Mouse (Mus musculus): Measurements from ENCODE around the gene Lat2.

Gene Lat2

DNA sequence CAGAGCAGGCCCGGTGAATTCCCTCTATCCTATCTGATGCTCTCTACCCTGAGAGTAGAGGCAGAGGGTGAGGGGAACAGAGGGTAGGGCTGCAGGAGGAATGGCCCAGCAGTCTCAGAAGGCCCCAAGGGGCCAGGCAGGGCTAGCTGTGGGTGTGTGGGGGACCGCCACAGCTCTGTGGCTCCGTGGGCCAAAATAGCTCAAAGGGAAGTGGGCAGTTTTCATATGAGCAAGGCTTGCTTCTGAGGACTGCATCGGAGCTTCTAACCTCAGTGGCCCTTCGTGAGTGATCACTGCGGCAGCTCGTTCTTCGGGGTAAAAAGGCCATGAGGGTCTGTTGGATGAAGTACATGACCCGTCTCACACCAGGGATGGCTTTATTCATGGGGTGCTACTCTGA is 1.1 kb downstream of the Lat2 start:
- no peak for DNase-seq (ENCODE audit: low read depth, low spot score)

DNA sequence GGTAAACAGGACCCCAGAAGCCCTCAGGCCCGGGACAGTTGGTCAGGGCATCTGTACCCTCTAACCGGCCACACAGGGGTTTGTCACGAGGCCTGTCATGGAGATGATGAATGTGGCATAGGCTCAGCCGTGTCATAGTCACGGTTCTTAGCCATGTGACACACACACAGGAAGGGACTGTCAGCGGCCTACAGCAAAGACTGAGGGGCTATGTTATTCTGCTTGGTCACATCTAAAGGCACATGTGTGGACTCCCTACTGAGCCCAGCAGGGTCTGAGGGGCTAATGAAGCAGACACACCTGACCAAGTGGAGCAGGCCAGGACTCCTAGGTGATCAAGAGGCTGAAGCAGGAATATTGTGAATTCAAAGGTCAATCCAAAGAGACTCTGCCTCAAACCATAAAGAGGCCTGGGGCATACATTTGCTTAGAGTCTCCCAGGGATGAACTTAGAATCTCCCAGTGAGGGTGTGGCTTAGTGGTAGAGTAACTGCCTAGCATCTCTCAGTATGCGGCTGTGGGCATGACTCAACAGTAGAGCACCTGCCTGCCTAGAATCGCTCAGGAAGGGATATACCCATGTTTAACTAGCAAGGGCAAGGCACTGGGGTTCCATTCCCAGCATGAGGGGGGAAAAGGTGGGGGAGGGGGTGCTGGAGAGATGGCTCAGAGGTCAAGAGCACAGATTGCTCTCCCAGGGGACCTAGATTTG is 2.9 kb downstream of the Lat2 start:
- no peak for DNase-seq (ENCODE audit: low read depth, low spot score)

DNA sequence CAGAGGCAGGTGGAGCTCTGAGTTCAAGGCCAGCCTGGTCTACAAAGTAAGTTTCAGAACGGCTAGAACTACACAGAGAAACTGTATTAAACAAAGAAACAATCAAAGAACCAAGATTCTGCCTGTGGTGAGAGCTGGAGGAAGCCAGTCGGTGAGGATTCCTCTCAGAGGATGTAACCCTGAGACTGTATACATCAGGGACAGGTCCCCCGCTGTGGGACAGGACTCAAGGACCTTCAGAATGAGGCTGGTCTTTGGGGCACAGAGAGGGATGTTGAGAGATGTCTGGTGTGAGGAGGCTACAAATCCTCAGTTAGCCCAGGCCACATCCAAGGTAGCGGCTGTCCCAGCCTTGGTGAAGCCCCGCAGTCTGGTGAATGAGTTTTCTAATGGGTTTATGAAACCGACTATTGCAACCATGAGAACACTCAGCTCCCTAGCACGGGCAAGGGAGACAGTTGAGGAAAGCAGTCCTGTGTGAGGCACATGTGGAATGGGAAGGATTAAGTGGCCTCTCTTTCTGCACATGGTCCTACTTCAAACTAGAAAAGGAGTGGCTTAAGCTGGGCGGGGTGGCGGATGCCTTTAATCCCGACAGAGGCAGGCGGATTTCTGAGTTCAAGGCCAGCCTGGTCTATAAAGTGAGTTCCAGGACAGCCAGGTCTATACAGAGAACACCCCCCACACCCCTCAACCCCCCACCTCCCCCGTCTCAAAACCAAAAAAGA is 4.7 kb downstream of the Lat2 start:
- DNase-seq (ENCODE audit: low read depth, low spot score), result no peak

DNA sequence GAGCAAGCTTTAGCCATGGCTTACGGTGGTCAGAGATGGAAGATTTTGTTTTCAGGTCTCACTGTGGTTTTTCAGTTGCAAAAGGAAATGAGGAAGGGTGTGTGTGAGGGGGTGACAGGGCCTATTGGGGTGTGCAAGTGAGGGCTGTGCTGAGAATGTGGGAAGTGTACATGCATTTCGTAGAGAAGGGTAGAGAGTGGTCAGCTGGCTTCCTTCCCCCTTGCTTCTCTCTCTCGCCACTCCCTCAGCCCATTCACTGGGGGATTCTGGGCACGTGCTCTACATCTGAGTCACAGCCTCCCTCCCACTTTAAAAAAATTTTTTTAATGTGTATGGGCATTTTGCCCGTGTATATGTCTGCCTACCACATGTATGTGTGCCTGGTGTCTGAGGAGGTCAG is 7.7 kb downstream of the Lat2 start:
- no peak for DNase-seq (ENCODE audit: low read depth, low spot score)

- no peak for DNase-seq (ENCODE audit: low read depth, low spot score)
These were observed 8.5 kb downstream of the Lat2 start for GRCm38 (mm10) chr5:134606314-134606713.

GRCm38 (mm10) chr5:134604376-134604775 is 10.4 kb downstream of the Lat2 start:
- DNase-seq (ENCODE audit: low read depth, low spot score), result no peak

- no peak for DNase-seq (ENCODE audit: low read depth, low spot score)
These were observed 17.1 kb downstream of the Lat2 start for GRCm38 (mm10) chr5:134597711-134598110.

DNA sequence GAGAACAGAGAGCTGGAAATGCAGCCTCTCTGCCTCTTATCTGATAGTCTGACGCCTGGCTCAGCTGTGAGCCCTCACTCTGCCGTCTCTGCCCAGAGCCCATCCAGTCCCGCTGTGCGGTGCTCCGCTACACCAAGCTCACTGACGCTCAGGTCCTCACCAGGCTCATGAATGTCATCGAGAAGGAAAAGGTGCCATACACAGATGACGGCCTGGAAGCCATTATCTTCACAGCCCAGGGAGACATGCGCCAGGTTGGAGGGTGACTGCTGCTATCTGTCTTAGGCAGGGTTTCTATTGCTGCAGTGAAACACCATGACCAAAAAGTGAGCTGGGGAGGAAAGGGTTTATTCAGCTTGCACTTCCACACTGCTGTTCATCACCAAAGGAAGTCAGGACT is 21.7 kb downstream of the Lat2 start:
- DNase-seq (ENCODE audit: low read depth, low spot score), result no peak

DNA sequence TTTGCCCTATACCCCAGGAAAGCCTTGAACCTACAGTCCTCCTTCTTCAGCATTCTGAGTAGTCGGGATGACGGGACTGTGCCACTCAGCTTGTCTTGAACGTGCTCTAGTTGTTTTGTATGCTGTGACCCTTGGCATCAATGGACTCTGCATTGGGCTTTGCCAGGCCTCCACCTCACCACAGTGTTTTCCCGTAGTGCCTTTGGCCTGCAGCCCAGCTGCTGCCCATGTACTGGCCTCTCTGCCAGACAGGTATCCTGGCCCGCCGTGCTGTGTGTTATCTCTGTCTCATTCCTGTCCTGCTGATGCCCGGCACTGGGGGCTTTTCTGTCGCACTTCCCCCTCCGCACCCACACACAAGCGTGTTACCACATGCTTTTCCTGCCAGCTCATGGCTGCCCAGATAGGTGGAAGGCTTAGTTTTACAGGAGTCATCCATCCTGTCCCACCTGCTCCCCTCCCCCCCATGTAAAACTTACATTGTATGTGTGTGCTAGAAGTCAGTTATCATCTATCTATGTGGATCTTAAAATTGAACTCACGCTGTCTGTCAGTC is 22.7 kb downstream of the Lat2 start:
- no peak for DNase-seq (ENCODE audit: low read depth, low spot score)

DNA sequence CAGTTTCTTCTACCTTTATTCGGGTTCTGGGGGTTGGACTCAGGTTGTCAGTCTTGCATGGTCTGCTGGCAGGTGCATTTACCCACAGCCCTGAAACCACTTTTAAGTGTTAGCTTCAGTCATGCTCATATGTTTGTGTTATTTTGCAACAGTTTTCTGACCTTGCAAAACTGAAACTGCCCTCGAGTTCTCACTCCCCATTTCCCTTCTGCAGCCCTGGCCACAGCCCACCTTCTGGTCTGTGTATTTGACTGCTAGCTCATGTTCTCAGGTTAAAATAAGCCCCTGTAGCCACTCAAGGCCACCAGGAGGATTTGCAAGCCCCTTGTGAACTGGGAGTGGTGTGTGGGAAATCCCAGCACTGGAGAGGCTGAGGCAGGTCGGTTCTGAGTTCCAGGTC is 24.9 kb downstream of the Lat2 start:
- no peak for DNase-seq (ENCODE audit: low read depth, low spot score)

DNA sequence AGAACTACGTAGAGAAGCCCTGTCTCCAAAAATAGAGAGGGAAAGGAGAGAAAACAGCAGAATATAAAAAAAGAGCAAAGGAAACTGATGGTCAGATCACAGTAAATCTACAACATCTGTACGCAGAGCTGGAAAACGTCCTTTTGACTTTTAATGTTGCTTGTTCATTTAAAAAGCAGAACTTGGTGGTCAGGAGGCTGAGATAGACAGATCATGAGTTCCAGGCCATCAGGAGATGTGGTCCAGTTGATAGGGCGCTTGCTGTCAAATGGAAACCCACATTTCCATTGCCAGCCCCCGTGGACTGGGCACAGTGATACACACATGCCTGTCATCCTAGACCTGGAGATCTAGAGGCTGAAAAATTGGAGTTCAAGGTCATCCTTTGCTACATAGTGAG is 30.0 kb downstream of the Lat2 start:
- DNase-seq (ENCODE audit: low read depth, low spot score), result no peak

- no peak for DNase-seq (ENCODE audit: low read depth, low spot score)
These were observed 31.0 kb downstream of the Lat2 start for GRCm38 (mm10) chr5:134583884-134584213.

DNA sequence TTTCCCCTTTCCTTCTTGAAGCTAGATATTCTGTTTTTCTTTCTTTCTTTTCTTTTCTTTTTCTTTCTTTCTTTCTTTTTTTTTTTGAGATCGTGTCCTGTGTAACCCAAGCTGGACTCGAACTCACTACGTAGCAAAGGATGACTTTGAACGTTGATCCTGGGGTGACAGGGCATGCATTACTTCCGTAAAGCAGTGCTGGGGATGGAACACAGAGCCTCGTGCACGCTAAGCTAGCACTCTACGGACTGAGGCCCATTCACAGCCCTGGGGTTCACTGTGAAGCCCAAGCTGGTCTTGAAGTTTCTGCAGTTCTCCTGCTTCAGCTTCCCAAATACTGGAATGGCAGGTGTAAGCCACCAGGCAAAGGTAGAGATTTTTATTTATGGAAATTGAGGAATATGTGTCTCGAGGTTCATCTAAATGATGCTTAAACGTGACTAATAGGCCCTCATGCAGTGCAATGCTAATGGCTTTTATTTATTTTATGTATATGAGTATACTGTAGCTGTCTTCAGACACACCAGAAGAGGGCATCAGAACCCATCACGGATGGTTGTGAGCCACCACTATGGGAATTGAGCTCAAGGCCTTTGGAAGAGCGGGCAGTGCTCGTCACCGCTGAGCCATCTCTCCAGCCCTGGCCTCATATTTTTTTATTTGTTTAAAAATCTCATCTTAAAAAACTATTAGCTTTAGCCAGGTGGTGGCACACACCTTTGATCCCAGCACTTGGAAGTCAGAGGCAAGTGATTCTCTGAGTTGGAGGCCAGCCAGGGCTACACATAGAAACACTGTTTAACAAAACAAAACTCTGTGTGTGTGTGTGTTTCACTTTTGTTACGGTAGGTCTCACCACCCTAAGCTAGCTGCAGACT is 31.6 kb downstream of the Lat2 start:
- peak; percentile 37 for DNase-seq (ENCODE audit: low read depth, low spot score)

DNA sequence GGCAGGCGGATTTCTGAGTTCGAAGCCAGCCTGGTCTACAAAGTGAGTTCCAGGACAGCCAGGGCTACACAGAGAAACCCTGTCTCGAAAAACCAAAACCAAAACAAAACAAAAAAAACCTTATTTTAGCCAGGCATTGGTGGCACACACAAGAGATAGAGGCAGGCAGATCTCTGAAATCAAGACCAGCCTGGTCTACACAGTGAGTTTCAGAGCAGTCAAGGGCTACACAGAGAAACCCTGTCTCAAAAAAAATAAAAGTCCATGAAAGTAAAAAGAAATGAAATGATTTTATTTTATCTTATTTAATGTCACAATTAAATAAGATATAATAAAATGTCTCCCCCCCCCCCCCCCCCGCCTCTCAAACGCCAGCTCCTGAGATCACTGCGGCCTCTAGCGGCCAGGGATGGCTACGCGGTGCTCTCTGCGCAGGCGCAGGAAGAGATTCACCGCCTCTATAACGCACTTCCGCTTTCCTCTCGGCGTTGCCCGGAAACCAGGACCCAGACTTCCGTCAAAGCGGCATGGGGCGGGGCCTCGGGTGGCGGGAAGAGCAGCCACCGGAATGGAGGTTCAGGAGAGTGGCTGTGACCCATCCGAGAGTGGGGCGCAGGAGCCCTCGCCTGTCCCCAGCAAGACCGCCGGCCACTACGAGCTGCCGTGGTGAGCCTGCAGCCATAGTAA is 32.5 kb downstream of the Lat2 start:
- DNase-seq (ENCODE audit: low read depth, low spot score), result peak; percentile 99

- no peak for DNase-seq (ENCODE audit: low read depth, low spot score)
These were observed 33.7 kb downstream of the Lat2 start, which contains the start of gene Rfc2 for GRCm38 (mm10) chr5:134581146-134581545. Gene Rfc2 (plus strand): TSS chr5:134581366.

DNA sequence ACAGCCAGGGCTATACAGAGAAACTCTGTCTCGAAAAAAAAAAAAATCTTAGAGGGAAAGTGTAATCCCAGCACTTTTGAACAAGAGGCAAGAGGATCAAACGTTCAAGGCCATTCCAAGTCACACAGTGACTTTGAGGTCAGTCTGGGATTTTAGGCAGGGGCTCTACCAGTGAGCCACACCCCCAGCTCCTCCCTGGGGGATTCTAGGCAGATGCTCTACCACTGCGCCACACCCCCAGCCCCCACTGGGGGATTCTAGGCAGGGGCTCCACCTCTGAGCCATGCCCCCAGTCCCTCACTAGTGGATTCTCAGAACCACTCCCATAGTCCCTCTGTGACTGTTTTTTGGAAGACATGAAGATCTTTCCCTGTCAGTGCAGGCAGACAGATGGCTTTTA is 35.7 kb downstream of the Lat2 start:
- no peak for DNase-seq (ENCODE audit: low read depth, low spot score)

- DNase-seq (ENCODE audit: low read depth, low spot score), result no peak
These were observed 37.3 kb downstream of the Lat2 start for GRCm38 (mm10) chr5:134577534-134577933.

GRCm38 (mm10) chr5:134576517-134577220 is 38.2 kb downstream of the Lat2 start:
- peak; percentile 10 for DNase-seq (ENCODE audit: low read depth, low spot score)

DNA sequence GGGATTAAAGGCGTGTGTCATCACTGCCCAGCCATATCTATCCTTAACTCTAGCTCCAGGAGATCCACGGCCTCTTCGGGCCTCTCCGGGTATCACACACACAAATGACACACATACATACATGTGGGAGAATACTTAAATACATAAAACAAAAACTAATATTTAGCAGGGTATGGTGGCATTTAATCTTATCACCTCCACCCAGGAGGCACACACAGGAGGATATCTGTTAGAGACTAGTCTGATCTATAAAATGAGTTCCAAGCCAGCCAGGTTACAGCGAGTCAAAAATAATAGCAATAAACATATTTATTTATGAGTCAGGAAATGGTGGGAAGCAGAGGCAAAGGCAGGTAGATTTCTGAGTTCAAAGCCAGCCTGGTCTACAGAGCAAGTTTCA is 39.0 kb downstream of the Lat2 start:
- DNase-seq (ENCODE audit: low read depth, low spot score), result no peak

DNA sequence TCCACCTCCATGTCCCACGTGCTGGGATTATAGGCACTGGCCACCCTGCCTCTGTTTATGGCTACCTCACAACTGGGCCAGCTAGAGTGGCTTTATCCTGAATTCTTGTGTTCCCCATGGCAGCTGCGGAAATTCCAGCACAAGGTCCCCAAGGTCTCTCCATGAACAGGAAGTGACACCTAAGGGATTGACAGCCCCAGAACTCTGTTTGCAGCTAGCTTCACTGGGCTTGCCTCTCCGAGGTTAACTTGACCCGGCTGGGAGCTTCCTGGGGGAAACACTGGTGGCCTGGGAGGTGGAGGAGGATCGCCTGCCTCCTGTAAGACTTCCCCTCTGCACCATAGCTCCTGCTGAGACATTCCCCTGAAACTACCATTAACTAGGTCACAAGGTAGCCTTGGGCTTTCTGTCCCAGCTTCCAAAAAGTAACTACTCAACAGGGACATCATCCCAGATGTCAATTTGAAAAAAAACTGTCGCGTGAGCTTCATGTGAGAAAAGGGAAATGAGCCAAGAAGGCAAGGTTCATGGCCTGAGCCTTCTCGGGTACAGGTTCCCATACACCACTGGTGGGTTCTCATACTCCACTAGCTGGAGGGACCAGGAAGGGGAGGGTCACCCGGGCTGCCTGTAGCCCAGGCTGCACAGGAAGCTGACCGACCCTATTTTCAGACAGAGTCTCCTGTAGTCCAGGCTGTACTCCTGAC is 42.2 kb downstream of the Lat2 start:
- DNase-seq (ENCODE audit: low read depth, low spot score), result no peak

Measured in CD4-positive, CD25-positive, alpha-beta regulatory T cell, adult 2 months (primary cell).